Mouse (Mus musculus) cortical plate, adult 2 months (tissue): ENCODE data around the gene Yipf2.

Experiments
- CTCF ChIP-seq: fragments of 200-500 bp; IDR thresholded peaks from 2 replicates; pipeline ENCODE4 v1.5.1; 2011; ENCODE audit warnings: mild to moderate bottlenecking, control low read depth, low read length; ENCODE audit not compliant: insufficient read depth; ENCODE audit errors: extremely low read depth
- POLR2A ChIP-seq: fragments of 200-500 bp; IDR thresholded peaks from 2 replicates; pipeline ENCODE4 v1.6.1; 2011; ENCODE audit warnings: mild to moderate bottlenecking, low read length, control low read depth; ENCODE audit not compliant: insufficient read depth; ENCODE audit errors: extremely low read depth

GRCm38 (mm10) chr9:21630673-21631072, 38.0 kb upstream of the Yipf2 start:
- TF ChIP-seq CTCF (peak; percentile 53), POLR2A (no peak)
